Mouse (Mus musculus): ENCODE measurements around the gene Riok1.

Riok1 gene

DNA sequence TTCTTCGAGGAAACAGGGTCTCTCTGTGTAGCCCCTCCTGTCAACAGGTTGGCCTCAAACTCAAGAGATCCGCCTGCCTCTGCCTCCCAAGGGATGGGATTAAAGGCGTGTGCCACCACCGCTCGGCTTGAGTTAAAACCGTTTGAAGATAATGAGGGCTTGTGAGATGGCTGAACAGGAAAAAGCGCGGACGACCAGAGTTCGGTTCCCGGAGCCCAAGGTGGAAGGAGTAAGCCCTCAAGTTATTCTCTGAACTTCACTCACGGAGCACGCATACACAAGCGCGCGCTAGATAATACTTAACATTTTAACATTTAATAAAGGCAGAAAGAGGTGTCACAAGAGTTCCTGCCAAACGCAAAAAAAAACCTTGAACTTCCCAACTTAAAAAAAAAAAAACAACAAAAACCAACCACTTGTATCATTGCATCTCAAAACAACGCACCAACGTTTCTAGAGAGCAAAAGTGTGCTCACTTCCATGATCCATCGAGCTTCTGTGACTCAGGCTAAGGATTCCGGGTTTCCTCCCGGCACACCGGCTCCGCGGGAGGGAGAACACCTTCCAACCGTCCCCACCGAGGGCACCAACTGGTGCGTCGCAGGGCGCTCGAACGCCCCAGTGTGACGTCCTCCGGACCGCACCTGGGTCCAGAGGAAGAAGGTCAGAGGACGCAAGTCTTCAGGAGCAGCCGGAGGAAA is at the start of gene Riok1:
TSS of gene Riok1 (plus strand) at position 653 of the 701 bp plus-strand sequence.
- DNase-seq = peak; percentile 24 to 35

DNA sequence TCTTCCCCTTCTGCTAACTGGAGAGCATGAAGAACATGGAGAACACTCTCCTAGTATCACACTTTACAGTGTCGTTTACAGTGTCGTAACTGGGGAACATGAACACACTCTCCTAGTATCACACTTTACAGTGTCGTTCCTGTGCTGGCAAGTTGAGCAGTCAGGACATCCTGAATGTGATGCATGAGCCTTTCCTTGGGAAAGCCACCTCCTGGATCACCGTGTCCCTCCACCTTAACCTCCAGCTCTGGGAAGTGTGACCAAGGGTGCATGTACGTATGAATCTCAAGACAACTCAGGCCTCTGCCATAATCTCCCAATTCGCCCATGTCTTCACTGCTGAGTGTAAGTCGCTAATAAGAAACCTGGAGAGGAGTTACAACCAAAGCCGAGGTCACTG is 47.1 kb upstream of the Riok1 start:
- no peak for DNase-seq

DNA sequence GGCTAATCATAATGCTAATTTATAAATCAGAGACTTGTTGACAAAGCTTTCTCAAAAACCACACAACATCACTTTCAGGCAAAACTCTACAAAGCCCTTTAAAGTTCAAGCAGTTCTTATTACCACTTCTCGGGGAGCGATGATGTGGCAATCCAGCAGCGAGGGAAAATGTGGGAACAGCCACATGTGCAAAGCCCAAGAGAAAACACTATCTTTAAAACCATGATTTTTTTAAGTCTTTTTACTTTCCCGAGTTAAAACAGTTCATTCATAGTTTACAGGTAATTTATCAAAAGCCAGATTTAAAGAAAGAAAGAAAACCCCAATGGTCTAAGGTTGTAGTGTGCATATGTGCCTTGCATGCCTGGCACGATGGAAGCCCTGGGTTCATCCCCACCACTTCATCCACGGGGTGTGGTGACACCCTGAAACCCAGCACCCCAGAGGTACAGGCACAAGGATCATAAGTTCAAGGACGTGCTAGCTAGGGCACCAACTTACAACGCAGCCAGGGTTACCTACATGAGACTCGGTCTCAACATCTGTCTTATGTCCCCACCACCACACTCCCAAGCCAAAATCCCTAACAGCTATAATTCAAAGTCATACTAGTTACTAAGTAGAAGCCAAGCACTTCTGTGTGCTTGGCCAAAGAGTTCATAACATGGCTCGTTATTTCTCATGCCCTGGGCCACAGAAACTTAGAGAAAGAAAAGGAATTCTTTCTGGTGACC is 44.0 kb upstream of the Riok1 start:
- no peak for DNase-seq

DNA sequence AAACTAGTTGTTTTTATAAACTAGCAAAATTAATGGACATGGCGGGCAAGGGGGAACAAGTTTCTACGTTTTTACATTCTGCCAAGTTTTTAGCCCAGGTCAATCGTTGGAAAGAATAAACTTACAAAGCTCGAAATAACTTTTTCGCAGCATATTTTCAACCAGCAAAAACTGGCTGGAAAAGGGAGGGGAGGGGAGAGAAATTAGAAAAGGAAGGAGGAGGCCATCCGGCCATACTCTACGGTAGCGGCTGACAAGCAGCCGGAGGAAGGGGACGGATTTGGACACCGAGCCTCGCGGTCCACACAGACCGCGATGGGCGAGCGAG is 43.5 kb upstream of the Riok1 start:
- no peak for DNase-seq

DNA sequence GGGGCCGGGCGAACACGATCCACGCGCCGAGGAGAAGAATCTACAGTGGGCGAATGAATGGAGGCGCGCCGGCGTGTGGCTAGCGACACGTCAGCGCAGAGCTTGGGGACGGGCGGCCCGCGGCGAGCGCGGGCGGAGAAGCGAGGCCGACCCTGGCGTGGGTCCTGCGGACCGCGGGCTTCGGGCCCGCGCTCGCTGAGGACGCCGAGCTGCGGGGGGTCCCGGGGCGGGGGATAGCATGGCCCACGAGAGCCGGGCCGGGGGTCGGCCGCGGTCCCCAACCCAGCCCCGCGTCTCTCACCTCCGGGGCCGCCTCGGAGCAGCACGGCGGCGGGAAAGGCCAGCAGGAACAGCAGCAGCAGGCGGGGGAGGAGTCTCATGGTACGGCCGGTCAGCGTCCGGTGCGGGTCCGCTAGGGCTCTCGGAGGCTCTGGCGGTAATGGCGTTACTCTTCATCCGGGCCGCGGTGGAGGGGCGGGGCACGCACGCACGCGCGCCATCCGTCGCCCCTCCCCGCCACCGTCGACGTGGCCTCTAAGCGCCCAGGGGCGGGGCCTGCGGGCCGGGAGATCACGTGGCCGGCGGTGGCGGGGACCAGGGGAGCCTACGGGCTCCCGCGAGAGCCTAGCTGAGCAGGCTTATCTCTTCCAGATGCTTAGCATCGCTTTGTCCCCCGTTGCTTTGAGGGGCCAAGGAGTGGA is 42.9 kb upstream of the Riok1 start, which contains the start of gene Ssr1:
TSS of gene Ssr1 (minus strand) at position 514 of the 701 bp plus-strand sequence.
- DNase-seq = peak; percentile 98 to 99

DNA sequence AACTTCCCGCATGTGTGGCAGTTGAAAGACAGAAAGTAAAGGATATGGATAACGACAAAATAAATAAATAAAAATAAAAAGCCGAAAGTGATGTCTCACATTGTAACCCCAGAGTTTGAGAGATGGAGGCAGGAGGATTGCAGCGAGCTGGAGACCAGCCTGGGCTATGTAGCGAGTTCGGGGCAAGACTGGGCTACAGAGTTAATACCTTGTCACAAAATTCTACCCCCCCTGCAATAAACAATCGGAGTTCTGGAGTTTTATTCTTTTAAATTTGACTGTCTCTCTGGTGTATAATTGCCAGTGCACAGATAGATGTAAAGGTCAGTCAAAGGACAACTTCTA is 42.4 kb upstream of the Riok1 start:
- no peak for DNase-seq

DNA sequence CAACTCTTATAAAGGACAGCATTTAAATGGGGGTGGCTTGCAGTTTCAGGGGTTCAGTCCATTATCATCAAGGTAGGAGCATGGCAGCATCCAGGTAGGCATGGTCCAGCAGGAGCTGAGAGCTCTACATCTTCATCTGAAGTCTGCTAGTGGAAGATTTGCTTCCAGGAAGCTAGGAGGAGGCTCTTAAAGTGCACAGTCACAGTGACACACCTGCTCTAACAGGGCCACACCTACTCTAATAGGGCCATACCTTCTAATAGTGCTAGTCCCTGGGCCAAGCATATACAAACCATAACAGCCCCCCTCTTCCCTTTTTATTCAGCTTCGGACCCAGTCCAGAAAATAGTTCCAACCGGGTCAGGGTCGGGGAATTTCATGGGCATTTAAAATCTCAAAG is 37.1 kb upstream of the Riok1 start:
- DNase-seq = no peak

DNA sequence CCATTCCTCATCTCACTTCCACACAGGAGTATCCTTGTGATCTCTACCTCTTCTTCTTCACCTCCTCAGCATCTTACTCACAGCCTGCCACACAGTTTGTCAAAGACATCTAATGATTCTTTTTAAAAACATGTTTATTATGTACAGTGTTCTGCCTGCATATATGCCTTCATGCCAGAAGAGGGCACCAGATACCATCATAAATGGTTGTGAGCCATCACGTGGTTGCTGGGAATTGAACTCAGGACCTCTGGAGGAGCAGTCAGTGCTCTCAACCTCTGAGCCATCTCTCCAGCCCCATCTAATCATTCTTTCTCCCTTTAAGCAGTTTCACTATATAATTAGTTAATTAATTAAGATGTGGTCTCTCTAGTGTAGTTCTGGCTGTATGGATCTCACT is 34.3 kb upstream of the Riok1 start:
- no peak for DNase-seq

DNA sequence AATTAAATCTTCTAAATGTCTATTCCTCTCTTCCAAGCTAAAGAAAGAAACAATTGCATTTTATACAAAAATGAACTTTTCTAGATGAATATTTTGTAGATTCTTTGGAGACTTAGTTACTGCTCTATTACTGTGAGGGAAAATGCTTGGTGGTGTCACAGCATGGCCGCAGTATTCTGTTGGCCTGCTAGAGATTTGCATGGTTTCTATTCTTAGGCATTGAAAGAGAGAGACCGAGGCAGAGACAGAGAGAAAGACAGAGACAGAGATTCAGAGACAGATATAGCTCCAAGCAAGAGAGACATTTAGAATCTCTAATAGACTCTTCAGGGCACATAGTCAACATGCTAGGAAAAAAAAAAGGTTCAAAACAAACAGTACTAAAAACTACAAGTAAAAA is 28.8 kb upstream of the Riok1 start:
- no peak for DNase-seq

DNA sequence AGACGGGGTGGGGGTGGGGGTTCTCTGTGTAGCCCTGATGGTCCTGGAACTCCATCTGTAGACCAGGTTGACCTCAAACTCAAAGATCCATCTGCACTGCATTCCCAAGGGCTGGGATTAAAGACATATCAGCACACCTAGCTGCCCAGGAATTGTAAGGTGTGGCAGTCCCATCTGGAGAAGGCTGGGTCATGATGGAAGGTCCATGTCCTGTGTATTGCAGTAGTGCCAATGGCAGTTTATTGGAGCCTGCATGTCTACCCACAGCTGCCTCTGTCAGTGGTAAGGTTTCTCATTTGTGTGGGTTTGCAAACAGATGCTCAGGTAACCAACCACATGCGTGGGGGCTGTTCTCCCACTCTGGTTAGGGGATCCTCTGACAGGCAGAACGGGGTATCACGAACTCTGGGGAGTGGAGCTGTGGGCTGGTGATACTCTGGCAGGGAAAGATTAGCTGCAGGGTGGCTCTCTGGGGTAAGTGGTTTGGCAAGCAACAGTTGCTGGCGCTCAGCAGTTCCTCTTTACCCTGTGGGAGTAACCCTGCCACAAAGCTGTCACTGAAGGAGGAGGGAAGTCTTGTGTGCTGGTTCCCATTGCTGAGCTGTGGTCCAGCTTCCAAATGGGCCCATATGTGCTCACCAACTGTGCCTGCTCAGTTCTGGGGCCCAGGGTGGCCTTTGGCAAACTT is 26.9 kb upstream of the Riok1 start:
- no peak for DNase-seq

DNA sequence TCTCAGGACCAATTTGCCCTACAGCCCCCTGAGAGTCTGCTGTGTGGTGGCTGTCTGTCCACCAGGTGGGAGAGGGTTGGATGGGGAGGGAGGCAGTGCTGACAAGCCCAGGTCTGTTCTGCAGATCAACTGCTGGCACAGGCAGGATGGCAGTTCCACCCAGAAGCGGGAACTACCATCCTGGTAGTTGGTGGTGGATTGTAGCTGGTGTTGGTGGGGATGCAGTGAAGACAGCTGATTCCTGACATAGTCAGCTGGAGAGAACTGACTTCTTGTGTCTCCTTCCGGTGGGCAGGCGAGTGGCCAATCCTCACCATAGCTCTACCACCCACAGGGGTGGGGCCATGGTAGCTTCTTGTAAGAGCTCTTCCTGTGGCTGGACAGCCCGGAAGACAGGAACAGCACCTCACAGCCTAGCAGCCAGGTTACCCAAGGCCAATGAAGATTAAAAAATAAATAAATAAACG is 26.3 kb upstream of the Riok1 start:
- no peak for DNase-seq

DNA sequence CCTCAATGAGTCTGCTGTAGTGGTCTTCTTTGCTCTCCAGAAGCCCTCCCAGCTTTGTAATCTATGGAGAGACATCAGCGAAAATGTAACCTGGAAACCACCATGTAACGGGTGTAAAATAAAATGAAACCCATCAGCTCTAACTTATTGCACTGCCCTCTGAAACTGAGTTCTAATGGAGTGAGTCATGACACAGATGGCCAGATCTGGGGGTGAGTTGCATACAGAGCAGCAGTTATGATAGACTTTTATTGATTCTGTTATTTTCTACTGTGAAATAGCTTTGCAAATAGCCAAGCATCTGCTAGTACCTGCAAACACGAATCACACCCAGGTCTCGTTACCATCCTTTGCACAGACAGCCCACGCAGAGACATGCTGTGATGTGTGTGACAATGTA is 24.4 kb upstream of the Riok1 start:
- no peak for DNase-seq

DNA sequence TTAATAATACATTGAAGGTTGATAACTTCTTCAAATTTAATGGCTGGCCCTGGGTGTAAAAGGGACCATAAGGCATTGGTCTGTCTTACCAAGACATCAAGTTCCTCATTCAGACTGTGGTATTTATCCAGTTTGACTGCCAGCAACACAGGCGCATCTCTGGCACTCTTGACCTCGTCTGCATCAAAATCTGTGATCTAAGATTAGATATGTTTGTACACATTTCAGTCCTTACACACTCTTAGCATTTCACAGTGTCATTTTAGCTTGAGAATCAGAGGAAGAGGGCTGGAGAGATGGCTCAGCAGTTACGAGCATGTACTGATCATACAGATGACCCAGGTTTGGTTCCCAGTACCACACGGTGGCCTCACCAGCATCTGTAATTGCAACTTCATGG is 21.2 kb upstream of the Riok1 start:
- no peak for DNase-seq

DNA sequence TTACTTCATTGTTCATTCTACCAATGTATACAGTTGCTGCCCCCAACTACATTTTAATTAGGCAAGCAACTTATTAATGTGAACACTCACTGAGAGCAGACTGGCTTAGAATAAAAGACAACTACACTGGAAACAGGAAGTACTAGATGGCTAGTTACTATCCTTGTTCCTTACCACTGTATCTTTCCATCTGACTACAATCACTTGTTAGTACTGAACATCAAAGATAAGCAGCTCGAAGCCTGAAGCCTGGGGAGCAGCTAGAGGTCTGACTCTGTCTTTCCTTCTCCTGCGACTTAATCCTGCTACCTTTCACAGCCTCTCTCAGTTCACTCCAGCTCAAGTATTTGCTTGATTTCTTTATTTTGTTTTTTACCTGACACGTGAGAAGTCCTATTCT is 18.0 kb upstream of the Riok1 start:
- no peak for DNase-seq

DNA sequence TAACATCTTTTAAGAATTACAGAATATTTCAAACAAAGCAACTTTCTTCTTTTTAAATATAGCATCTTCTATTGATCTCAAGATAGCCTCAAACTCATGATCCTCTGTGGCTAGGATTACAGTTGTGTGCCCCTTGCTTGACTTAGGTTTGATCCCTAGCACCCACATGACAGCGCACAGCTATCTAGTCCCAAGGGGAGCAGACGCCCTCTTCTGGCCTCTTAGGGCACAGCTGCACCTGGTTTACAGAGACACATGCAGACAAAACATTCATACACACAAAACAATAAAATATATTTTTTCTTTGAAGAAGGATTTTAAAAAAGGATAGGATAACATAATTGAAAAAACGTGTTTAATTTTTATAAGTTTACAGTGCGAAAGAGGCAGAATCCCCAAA is 10.9 kb upstream of the Riok1 start:
- DNase-seq = peak in 1 of 2 experiments; percentile 8

DNA sequence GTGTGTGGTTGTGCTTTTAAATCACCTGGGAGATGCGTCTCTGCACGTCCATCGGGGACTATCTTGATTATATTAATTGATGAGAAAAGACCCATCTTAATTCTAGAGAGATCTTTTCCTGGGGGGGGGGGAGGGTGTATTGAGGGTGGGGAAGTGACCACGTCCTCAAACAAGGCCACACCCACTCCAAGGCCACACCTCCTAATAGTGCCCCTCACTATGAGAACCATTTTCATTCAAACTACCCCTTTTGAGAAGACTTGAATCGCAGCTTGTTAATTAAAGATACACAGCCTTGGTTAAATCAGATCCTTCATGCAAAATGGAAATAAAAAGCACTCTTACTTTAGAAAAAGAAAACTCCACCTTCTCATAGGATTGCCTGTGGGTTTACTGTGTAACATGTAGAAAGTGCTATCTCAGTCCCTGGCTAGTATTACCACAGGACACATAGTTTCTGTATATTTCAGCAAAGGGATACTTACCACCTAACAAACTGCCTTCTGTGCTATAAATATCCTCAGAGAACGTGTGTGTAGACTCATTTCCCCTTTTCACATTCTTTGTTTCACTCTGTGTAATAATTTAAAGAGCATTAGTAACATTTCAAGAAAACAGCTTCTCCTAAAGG is 9.1 kb upstream of the Riok1 start:
- no peak for DNase-seq

DNA sequence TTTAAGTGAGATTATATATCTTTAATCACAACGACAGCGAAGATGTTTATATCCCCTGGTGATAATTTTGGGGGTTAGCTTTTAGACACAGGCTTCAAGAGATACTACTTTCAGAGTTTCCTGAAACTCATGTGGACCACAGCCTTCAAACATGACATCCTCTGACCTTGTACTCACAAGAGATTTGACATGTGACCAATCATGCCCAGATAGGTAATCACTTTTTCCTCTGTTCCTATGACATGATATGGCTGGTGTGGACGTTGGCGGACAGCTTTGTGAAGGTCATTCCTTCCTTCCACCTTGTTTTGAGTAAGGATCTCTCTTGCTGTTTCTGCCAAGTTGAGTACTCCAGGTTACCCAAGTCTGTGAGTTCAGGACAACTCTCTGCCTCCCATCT is 8.4 kb upstream of the Riok1 start:
- no peak for DNase-seq

DNA sequence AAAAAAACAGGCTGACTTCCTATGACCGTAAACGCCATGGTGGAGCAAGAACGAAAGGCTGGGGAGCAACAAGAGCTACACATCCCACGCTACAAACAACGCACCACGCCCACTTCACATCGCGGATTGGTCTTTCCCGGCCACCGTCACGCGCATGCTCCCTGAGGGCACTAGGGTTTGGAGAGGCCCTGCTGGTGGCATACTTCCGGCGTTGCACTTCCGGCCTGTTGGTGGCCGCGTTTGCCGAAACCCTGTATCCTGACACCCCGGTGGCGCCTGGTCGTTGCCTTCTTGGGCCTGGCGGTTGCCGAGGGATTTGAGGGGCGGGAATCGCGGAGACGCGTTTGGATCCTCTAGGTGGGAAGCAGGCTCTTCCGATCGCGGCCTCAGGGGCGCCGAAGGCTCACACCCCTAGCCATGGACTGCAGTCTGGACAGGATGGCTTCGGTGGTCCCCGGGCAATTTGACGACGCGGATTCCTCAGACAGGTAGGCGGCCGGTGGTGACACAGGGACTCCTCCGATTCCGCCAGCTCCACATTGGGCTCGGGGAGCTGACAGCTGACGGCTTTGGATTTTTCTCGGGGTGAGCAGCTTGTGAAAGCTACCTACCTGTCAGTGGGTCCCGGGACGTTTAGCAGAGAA is 371 bp downstream of the Riok1 start, which contains the start of gene Cage1:
TSS of gene Cage1 (minus strand) at position 26 of the 644 bp plus-strand sequence.
- peak; percentile 98 for DNase-seq

DNA sequence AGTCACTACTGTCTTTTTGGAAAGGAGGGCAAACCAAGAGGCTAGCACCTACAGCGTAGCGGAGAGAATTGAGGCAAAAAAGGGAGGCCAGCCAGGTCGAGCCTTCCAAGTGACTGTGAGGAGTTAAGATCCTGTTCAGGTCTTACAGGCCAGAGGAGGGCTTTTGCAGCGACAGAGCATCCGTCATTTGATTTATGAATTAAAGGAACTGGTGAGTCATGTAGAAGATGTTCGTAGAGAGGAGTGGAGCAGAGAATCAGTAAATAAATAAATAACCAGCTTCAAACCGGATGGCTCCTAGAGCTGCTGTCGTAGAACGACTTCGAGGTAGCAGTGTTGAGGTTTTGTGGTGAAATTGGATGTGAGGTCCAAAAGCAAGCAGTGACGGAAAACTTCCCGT is 1.0 kb downstream of the Riok1 start:
- DNase-seq = peak in 1 of 2 experiments; percentile 35

DNA sequence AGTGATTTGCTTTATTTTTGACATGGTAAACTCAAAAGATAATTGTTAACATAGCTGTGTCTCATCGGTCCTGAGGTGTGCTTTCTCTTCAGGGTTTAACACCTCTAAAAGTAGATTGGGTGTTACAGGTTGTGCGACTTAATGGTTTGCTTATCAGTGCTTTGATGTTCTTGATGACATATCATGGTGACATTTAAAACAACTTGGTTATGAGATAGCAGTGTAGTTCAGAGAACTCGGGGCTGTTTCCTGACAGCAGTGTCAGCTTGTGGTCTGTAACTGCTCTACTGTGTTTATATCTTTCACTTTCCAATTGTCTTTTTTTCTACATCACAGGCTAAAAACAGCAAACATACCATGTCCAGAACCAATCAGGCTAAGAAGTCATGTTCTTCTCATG is 13.1 kb downstream of the Riok1 start:
- DNase-seq = no peak

DNA sequence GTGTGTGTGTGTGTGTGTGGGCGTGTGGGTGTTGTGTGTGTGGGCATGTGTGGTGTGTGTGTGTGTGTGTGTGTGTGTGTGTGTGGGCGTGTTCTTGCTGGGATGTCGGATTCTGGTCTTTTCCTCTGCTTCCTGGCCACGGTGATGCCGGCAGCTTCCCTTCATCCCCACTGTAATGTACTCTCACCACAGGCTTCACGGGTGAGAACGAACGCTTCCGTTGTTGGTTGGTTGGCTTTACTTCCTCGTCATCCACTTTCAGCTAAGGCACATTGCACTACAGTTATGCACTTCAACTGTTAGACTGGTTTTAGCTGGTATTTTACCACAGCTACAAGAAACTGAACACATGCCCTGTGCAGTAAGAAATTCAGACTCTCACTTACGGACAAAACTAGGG is 25.9 kb downstream of the Riok1 start:
- no peak for DNase-seq
